Mouse (Mus musculus) forelimb bud, embryonic 11.5 days (tissue): ENCODE data around the gene Ttll11.

Source experiments
- DNase-seq: peaks from one replicate; pipeline ENCODE4 v3.0.0-alpha.2; 2012; ENCODE audit warnings: low read depth, low spot score

Ttll11 gene

GRCm38 (mm10) chr2:35728633-35729032 is 251.1 kb downstream of the Ttll11 start:
- no peak for DNase-seq

DNA sequence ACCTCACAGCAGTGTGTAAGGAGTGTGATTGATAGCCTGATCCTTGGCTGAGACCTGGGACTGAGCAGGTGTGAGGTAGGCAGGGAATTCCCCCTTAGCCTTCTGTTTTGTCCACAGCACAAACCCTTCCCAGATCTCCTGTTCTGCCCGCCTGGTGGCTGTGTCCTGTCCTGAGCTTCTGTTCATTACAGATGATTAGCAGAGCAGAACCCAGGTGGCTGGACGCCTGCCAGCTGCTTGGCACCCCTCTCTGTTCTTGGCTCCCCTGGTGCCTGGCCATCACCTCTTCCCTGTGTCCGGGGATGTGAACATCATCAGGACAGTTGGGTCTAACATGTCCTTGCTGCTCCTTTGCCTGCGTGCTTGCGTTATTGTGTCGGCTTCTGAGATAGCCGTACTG is 256.0 kb downstream of the Ttll11 start:
- DNase-seq, result no peak

DNA sequence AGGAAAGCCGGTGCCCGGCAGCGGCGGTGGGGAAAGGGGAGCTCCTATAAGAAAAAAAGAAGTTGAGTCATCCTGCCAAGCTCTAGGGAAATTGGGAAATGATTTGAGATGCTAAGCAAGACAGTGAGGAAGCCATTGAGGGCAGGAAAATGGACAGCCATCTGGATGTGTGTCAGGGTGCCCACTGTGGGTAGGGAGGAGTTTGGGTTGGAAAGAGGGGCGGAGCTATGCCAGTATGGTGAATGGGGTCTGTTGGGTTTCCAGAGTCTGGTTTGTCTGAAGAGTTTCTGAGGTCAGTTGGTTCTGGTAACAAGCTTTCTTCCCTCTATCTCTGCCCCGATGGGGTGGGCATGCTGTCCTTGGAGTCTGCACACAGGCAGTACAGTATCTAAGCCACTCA is 256.4 kb downstream of the Ttll11 start:
- DNase-seq, result no peak

GRCm38 (mm10) chr2:35722821-35723220 is 256.9 kb downstream of the Ttll11 start:
- DNase-seq, result no peak

DNA sequence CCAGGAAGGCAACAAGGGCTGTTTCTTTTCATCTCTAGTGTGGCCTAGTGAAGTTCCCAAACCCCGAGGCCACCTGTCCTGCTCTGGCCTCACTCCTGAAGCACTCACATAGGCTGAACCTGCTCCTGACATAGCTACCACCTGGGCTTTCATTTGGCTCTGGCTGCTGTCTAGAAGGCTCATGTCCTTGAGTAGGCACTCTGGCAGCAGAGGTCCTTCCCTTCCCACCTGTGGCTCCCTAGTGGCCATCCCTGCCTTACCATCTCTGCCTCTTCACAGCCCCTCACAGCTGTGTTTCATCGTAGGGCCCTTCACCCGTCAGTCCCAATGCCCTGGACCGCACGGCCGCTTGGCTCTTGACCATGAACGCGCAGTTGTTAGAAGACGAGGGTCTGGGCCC is 258.8 kb downstream of the Ttll11 start:
- no peak for DNase-seq

DNA sequence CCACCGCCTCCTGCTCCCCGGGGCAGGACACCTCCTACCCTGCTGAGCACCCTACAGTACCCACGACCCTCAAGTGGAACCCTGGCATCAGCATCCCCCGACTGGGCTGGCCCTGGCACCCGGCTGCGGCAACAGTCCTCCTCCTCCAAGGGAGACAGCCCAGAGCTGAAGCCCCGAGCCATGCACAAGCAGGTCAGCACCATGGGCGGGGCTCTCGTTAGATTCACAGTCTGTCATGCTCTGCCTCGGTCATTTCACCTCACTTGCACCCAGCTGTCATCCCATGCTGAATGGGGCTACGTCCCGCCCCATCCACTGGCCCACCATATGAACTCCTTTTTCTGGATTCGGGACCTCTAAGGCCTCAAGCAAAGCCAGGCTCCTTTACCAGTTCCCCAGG is 259.2 kb downstream of the Ttll11 start:
- DNase-seq, result no peak

DNA sequence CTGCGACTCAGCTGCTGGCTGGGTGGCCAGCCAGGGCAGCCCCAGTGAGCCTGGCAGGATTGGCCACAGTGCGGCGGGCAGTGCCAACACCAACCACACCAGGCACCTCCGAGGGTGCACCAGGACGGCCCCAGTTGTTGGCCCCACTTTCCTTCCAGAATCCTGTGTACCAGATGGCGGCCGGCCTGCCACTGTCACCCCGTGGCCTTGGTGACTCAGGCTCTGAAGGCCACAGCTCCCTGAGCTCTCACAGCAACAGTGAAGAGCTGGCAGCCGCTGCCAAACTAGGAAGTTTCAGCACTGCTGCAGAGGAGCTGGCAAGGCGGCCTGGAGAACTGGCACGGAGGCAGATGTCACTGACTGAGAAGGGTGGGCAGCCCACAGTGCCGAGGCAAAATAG is 259.6 kb downstream of the Ttll11 start:
- DNase-seq, result no peak

DNA sequence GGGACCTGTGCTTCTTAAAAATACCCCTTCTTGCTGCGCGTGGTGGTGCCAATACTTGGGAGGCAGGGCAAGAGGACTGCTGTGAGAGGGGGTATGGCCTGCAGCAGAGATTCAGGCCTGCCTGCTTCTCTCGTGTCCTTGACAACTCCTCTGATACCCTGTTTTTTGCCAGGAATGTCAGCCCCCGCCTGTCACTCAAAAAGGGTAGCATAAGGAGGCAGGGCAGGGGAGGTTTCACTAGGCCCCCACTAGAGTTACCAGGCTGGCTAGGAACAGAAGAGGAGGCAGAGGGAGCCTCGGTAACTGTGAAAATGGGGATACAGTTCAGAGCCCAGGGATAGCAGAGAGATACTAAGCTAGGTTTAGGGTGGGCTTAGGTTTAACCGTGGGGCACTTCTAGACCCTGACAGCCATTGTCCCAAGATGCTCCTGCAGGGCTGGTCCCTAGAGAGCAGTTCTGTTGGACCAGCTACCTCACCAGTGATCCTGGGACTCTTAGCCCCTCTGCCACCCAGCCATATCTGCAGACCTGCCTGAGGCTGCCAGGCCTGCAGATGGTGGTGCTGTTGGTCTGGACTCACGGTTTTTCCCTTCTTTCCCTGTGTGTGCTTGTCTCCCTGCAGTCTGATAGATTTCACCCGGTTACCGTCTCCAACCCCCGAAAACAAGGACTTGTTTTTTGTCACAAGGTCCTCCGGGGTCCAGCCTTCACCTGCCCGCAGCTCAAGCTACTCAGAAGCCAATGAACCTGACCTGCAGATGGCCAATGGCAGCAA is 260.3 kb downstream of the Ttll11 start:
- no peak for DNase-seq

GRCm38 (mm10) chr2:35718662-35719061 is 261.1 kb downstream of the Ttll11 start:
- no peak for DNase-seq

- no peak for DNase-seq
Measured at GRCm38 (mm10) chr2:35718003-35718500, 261.7 kb downstream of the Ttll11 start.

DNA sequence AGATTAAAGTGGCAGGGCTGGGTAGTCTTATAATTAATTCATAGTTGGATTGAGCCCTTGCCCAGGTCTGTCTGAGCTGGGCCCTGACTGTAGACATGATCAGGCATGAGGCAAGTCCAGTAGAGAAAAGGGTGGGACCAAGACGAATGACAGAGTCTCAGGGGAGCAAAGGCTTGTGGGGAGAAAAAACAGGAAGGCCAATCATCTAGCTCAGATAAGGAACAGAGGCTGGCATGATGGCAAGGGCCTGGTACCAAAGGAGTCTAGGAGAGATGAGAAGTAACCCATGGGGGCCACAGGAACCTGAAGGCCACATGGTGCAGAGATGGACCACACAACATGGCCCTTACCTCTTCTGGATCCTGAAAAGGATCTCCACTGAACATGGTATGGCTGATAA is 263.5 kb downstream of the Ttll11 start:
- DNase-seq, result no peak

DNA sequence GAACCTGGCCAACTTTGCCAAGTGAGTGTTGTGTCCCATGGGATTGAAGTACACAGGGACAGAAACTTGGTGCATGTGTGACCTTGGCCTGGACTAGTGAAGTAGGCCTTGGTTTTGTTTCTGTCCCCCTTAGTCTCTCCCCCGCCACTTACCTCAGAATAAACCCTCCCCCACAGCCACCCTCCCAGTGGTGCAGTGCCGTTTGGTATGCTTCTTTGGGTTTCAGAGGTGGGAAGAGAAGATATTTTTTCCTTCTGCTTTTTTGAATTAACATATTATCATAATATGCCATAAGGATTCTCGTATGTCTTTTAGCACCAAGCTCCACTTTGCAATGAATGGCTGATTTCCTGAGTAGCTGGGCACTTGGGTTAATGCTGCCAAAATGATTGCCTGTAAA is 264.2 kb downstream of the Ttll11 start:
- DNase-seq, result no peak

DNA sequence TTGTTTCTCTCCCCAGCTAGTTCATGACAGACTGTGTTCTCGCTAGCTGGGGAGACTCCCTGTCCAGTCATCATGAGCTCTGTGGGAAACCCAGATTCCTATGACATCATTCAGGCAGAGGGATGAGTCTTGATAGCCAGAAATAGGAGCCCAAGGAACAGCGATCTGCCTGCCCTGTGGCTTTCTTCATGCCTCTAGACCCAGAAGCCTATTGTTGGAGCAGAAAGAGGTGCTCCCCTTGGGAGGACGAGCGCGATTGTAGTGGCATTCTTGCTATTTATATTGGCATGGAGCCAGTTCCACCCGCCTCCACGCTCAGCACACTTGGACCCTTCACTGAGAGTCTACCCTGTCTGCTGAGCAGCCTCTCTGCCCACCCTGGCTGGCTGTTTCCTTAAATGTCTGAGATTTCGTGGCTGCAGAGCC is 265.0 kb downstream of the Ttll11 start:
- no peak for DNase-seq

DNA sequence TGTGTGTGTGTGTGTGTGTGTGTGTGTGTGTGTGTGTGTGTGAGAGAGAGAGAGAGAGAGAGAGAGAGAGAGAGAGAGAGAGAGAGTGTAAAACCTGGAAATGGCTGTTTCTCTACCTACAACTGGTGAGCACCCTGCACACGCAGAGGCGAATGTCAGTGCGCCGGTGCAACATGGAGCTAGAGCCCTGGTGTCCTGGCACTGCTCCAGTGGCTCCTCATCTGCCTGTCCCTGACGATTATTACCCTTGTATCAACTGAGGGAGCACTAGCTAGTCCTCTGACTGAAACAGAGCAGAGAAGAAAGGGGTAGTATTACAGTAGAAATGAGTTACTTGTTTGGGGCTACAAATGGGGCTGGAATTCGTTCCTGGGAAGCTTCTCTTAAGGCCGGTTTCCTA is 266.3 kb downstream of the Ttll11 start:
- DNase-seq, result no peak

GRCm38 (mm10) chr2:35712611-35713010 is 267.1 kb downstream of the Ttll11 start:
- no peak for DNase-seq

- no peak for DNase-seq
Measured at GRCm38 (mm10) chr2:35703241-35703640, 276.5 kb downstream of the Ttll11 start.

- peak; percentile 55 for DNase-seq
Measured at GRCm38 (mm10) chr2:35702608-35703007, 277.1 kb downstream of the Ttll11 start.

DNA sequence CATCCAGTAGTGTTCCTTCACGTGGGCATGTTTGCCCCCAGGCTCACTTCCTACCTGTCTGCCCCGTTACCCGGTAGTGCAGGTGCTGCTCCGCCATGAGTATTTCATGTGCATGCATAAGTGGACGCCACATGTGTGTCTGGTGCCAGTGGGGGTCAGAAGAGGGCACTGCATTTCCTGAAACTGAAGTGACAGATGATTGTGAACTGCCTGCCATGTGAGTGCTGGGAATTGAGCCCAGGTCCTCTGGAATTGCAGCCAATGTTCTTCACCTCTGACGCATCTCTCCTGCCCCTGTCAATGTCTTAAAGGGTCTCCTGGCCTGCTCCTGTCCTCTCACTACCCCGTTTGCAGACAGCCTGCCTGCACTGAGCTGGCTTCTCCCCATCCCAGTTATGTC is 277.7 kb downstream of the Ttll11 start:
- DNase-seq, result no peak
